Mouse (Mus musculus) midbrain, embryonic 13.5 days (tissue): Measurements from ENCODE around the gene Rhbdl1. TPM values are rescaled to one million over a fixed set of nuclear protein-coding genes. Genes with fewer than 3 reads are reported as not detected.
A peak's percentile ranks its signal among the peaks of the same experiment; 100 is the strongest.

Experiments used
- ATAC-seq: fragments of 200-750 bp; cut with Nextera tagmentation; 2 replicates; pipeline ENCODE4 v1.8.0; 2017; ENCODE audit warnings: mild to moderate bottlenecking, moderate TSS enrichment, moderate library complexity
- H3K27ac ChIP-seq: fragments of 300-500 bp; sonication (generic); 2 replicates; pipeline ENCODE4 v1.5.1; 2015; ENCODE audit warnings: inconsistent platforms, mild to moderate bottlenecking, moderate library complexity
- H3K27me3 ChIP-seq: fragments of 300-500 bp; sonication (generic); 2 replicates; pipeline ENCODE4 v1.6.1; 2015; ENCODE audit warnings: mild to moderate bottlenecking, inconsistent platforms
- H3K36me3 ChIP-seq: fragments of 300-500 bp; sonication (generic); 2 replicates; pipeline ENCODE4 v1.6.1; 2015; ENCODE audit warnings: mild to moderate bottlenecking, inconsistent platforms
- H3K4me1 ChIP-seq: fragments of 300-500 bp; sonication (generic); replicated peaks from 2 replicates; pipeline ENCODE4 v1.6.1; 2015; ENCODE audit warnings: inconsistent platforms
- H3K4me2 ChIP-seq: fragments of 300-500 bp; sonication (generic); replicated peaks from 2 replicates; pipeline ENCODE4 v1.6.1; 2015; ENCODE audit warnings: moderate library complexity, mild to moderate bottlenecking, inconsistent platforms
- H3K4me3 ChIP-seq: fragments of 300-500 bp; sonication (generic); replicated peaks from 2 replicates; pipeline ENCODE4 v1.5.1; 2015; ENCODE audit warnings: mild to moderate bottlenecking, inconsistent platforms
- H3K9ac ChIP-seq: fragments of 300-500 bp; sonication (generic); replicated peaks from 2 replicates; pipeline ENCODE4 v1.6.1; 2015; ENCODE audit warnings: mild to moderate bottlenecking, inconsistent platforms
- H3K9me3 ChIP-seq: fragments of 300-500 bp; sonication (generic); 2 replicates; pipeline ENCODE4 v1.6.1; 2016; ENCODE audit warnings: mild to moderate bottlenecking, inconsistent platforms
- WGBS: fragments of 180-500 bp; shearing (Covaris S2); methylation state at CpG from one replicate; pipeline ENCODE4 v1.1.7; 2015; 5-methylcytosine and 5-hydroxymethylcytosine counted together
- polyA plus RNA-seq: library from polyadenylated mRNA; unstranded; fragments of >200 nt; fragmentation: Nextera tagmentation; extraction: Ambion mirVana; gene quantifications from 2 replicates; pipeline ENCODE4 v1.2.1, GENCODE M21; 2015

Rhbdl1 gene
- polyA plus RNA-seq, 1 experiment from 2014 or later: 18.1 TPM

DNA sequence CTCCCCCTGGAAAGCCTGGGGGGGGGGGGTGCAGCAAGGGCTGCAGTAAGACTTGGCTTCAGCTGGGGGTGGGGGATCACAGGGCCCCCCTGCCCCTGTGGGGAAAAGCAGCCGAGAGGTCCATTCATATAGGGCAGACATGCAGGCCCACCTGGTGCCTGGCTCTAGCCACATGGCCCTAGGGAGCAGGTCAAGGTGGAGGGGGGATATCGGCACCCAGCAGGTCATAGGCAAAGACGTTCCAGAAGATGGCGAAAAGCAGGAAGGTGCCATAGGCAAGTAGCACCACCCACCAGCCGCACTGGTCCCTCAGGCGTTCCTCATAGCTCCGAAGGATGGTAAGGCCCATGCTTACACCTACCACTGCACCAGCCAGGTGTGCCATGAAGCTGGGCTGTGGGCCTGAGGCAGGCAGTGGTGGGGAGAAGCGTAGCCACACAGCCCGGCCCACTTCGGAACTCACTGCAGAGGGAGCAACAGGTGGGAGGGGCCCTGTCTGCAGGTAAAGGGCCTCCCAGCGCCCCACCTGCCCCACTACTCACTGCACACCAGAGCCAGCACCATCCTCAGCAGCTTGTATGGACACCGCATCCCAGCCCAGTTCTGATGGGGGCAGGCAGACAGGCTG lies 2.4 kb downstream of the Rhbdl1 start:
- H3K4me2 ChIP-seq: peak overlapping the region; percentile 98
- peaks cover 46% of the 10 kb centered on the region for H3K36me3 ChIP-seq
- WGBS: 89% methylated on average over 12 of the region's 12 CpGs
- ATAC-seq: no peak
- peak overlapping the region; percentile 91 for H3K9ac ChIP-seq
- H3K9me3 ChIP-seq: no peaks in the 10 kb centered on the region
- peak overlapping the region; percentile 88 for H3K4me3 ChIP-seq
- H3K4me1 ChIP-seq: peaks cover 77% of the 10 kb centered on the region
- no peaks in the 10 kb centered on the region for H3K27me3 ChIP-seq
- peak overlapping the region; percentile 95; the same call in 1 of the 2 replicates for H3K27ac ChIP-seq

DNA sequence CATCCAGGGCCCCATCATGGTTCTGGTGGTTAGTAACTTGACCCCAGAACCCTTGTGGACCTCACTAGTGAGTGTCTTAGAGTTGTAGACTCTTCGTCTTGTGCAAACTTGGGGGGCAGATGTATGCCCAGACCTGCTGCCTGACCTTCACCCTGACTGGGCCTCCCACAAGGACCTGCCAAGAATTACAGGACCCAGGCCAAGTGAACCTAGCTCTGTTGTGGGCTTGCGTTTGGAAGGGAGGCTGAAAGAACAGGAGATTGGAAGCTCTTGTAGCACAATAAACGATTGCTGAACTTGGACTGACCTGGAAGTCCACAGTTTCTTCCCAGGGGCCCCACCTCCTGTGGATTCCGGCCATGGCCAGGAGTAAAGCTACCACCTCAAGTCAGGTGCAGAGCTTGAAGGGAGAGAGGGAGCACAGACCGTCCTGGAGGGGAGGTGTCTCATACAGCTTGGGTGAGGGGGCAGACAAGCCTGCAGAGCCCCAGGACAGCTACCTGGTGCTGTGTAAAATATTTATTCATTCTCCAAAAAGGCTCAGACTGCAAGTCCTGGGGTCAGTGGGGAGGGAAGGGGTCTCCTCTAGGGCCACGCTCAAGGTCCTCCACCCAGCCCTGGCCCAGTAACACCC lies 3.0 kb downstream of the Rhbdl1 start:
- H3K36me3 ChIP-seq: peaks cover 42% of the 10 kb centered on the region
- H3K4me1 ChIP-seq: peaks cover 82% of the 10 kb centered on the region
- peak overlapping the region; percentile 88 for H3K4me3 ChIP-seq
- WGBS: 57% methylated on average over 6 of the region's 6 CpGs
- peak overlapping the region; percentile 98 for H3K4me2 ChIP-seq
- peak overlapping the region; percentile 95 for H3K27ac ChIP-seq
- H3K27me3 ChIP-seq: no peaks in the 10 kb centered on the region
- ATAC-seq: no peak
- peak overlapping the region; percentile 91 for H3K9ac ChIP-seq
- H3K9me3 ChIP-seq: no peaks in the 10 kb centered on the region

GRCm38 (mm10) chr17:25833291-25833663 lies 3.8 kb downstream of the Rhbdl1 start, which contains the start of gene Stub1:
Gene Stub1, minus strand, starts transcription at chr17:25833404.
- Histone ChIP-seq H3K9ac (peak within 1 kb of the TSS; percentile 91), H3K4me3 (peak within 1 kb of the TSS; percentile 88), H3K4me1 (peaks cover 83% of the 10 kb centered on the region), H3K27ac (peak within 1 kb of the TSS; percentile 95), H3K36me3 (peaks cover 38% of the 10 kb centered on the region), H3K9me3 (no peaks in the 10 kb centered on the region), H3K27me3 (no peaks in the 10 kb centered on the region), H3K4me2 (peak within 1 kb of the TSS; percentile 98)
- ATAC-seq: no peak
- under 1% methylated on average over 24 of the region's 24 CpGs for WGBS

DNA sequence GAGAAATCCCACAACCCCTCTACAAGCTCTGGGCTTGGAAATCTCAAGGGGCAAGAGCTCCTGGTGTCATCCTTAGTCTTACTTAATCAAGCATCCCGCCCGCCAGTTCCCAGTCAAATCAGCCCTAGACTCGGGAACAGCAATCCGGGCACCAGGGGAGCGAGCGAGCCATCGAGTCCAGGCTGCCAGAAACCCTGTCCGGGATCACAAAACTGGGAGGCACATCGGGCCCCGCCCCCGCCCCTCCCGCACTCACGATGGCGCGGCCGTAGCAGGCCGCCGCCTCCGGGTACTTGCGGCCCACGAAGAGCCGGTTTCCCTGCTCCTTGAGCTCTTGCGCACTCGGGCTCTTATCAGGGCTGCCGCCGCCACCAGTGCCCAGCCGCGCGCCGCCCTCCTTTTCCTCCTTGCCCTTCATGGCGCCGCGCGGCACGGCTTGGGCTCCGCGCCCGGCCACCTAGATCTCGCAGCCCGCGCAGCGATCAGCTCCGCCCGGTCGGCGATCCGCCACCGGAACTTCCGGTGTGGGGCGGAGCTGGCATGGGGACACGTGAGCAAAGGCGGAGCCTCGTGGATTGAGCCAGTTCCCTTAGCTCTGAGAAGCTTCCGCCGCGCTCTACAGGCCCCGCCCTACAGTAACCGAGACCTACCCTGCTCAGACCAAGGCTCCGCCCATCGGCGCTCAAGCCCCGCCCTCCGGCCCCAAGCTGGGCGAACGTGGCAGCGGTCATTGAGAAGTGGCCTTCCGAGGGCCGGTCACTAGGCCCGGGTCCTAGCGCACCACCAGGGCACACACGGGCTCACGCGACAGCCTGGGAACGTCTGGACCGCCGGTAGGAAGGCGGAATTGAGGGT lies 4.4 kb downstream of the Rhbdl1 start:
- Histone ChIP-seq H3K9me3 (no peaks in the 10 kb centered on the region), H3K4me1 (peaks cover 83% of the 10 kb centered on the region), H3K4me3 (peak overlapping the region; percentile 88), H3K27ac (peak overlapping the region; percentile 95), H3K9ac (peak overlapping the region; percentile 91), H3K4me2 (peak overlapping the region; percentile 98), H3K27me3 (no peaks in the 10 kb centered on the region), H3K36me3 (peaks cover 38% of the 10 kb centered on the region)
- WGBS: under 1% methylated on average over 73 of the region's 77 CpGs
- ATAC-seq: peak; percentile 89

DNA sequence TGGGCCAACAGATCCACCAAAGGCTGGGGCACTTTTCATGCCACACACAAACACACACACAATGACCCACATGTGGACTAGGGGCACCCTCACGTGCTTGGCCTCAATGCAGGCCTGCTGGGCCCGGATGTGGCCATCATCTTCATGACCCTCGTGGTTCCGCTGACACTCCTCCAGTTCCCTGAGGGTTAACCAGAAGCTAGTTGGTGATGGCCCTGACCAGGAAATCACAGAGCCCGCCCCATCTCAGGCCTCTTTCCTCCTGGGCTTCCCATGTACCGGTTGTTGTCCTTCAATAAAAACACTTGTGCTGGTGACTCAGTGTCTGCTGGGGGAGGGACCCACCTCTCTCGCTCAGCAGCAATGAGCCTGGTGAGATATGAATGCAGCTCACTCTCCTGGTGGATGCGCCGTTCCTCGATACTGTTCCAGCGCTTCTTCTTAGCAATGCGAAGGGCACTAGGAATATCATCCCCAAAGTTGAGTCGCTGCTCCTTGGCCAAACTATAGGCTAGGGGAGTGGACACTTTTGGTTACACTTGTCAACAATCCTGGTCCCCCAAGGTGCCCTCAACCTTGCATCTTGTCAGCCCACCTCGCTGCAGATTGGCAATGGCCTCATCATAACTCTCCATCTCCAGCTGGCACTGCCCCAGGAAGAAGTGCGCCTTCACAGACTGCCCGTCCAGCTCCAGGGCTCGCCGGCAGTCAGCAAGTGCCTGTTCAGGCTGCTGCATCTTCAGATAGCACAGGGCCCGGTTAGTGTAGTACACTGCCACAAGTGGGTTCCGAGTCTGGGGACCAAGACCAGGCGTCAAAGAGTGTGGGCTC lies 5.4 kb downstream of the Rhbdl1 start:
- H3K4me3 ChIP-seq: peak overlapping the region; percentile 88
- WGBS: 65% methylated on average over 21 of the region's 21 CpGs
- peaks cover 83% of the 10 kb centered on the region for H3K4me1 ChIP-seq
- peak overlapping the region; percentile 98 for H3K4me2 ChIP-seq
- H3K9ac ChIP-seq: peak overlapping the region; percentile 91
- H3K36me3 ChIP-seq: peaks cover 48% of the 10 kb centered on the region
- H3K27ac ChIP-seq: peak overlapping the region; percentile 95; the same call in 1 of the 2 replicates
- ATAC-seq: no peak
- H3K27me3 ChIP-seq: no peaks in the 10 kb centered on the region
- no peaks in the 10 kb centered on the region for H3K9me3 ChIP-seq

DNA sequence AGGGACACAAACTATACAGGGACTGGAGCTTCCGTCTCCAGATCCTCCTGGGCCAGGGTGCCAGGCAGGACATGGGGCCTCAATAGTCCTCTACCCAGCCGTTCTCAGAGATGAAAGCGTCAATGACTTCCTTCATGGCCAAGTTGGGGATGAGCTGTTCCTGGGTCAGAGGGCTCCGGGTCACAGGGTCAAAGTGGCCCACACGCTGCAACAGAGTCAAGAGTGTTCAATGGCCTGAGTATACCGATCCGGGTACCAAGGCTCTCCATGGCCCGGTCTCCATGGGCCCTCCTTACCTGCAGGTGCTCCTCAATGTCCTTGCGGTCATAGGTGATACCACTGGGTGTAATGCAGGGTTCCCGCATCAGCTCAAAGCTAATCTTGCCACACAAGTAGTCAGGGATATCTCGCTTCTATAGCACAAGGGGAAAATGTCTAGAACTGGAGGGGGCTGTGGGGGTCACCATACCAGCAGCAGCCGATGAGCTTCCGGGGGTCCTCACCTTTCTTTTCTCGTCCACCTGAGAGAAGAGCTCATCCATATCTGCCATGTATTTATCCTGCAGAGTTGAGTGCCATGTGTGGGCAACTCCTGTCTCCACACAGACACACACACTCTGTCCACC lies 6.2 kb downstream of the Rhbdl1 start:
- Histone ChIP-seq H3K4me3 (peak overlapping the region; percentile 53), H3K9ac (peak overlapping the region; percentile 91; the same call in 1 of the 2 replicates), H3K4me1 (peaks cover 83% of the 10 kb centered on the region), H3K9me3 (no peaks in the 10 kb centered on the region), H3K36me3 (peaks cover 55% of the 10 kb centered on the region), H3K4me2 (peak overlapping the region; percentile 98), H3K27ac (no peak overlapping the region), H3K27me3 (no peaks in the 10 kb centered on the region)
- 87% methylated on average over 14 of the region's 14 CpGs for WGBS
- ATAC-seq: no peak

DNA sequence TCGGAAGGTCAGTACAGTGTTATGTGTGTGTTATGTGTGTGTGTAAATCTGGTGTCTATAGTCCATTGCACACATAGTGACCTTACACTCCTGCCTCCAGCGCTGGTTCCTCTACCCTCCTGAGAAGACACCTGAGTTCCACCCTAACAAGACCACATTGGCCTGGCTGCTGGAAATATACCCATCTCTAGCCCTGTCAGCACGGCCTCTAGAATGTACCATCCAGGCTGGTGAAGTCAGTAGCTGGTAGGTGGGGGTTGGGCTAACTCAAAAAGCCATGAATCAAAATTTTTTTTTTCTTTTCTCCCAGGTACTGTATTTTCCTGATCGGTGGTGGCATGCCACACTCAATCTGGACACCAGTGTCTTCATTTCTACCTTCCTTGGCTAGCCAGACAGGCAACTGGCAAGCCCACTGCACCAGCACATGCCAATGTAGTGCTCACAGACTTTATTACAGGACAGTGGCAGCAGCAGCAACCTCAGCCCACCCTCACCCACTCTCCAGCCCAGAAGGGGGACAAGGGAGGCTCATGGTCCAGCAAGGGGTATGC lies 6.8 kb downstream of the Rhbdl1 start:
- Histone ChIP-seq H3K9ac (no peak overlapping the region), H3K27me3 (no peaks in the 10 kb centered on the region), H3K9me3 (no peaks in the 10 kb centered on the region), H3K4me1 (peaks cover 82% of the 10 kb centered on the region), H3K36me3 (peaks cover 58% of the 10 kb centered on the region), H3K27ac (no peak overlapping the region), H3K4me2 (peak overlapping the region; percentile 98), H3K4me3 (peak overlapping the region; percentile 53)
- ATAC-seq: no peak
- WGBS: 88% methylated on average over 4 of the region's 4 CpGs

- no peak for ATAC-seq
- WGBS: 47% methylated on average over 8 of the region's 8 CpGs
- Histone ChIP-seq H3K9ac (peak overlapping the region; percentile 81), H3K4me3 (peak overlapping the region; percentile 53), H3K27me3 (no peaks in the 10 kb centered on the region), H3K36me3 (peaks cover 51% of the 10 kb centered on the region), H3K4me1 (peaks cover 82% of the 10 kb centered on the region), H3K9me3 (no peaks in the 10 kb centered on the region), H3K4me2 (peak overlapping the region; percentile 95), H3K27ac (peak overlapping the region; percentile 92)
Measured at GRCm38 (mm10) chr17:25829558-25830017, 7.5 kb downstream of the Rhbdl1 start.

- Histone ChIP-seq H3K36me3 (peaks cover 51% of the 10 kb centered on the region), H3K9ac (peak within 1 kb of the TSS; percentile 81), H3K27me3 (no peaks in the 10 kb centered on the region), H3K4me1 (peaks cover 82% of the 10 kb centered on the region), H3K27ac (peak within 1 kb of the TSS; percentile 92), H3K4me2 (peak within 1 kb of the TSS; percentile 95), H3K4me3 (peak within 1 kb of the TSS; percentile 53), H3K9me3 (no peaks in the 10 kb centered on the region)
- peak; percentile 58 for ATAC-seq
- under 1% methylated on average over 32 of the region's 32 CpGs for WGBS
Measured at GRCm38 (mm10) chr17:25828712-25829557, 8.2 kb downstream of the Rhbdl1 start, which contains the start of gene Jmjd8. Gene Jmjd8, plus strand, starts transcription at chr17:25828867.

DNA sequence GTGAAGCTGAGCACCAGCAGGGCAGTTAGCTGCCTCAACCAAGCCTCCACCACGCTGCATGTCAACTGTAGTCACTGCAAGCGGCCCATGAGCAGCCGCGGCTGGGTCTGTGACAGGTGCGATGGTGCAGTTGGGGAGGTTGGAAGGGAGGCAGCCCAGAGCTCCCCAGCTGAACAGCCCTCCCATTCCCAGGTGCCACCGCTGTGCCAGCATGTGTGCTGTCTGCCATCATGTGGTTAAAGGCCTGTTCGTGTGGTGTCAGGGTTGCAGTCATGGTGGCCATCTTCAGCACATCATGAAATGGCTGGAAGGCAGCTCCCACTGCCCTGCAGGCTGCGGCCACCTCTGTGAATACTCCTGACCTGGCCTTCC lies 8.9 kb downstream of the Rhbdl1 start:
- no peak for ATAC-seq
- Histone ChIP-seq H3K36me3 (peaks cover 51% of the 10 kb centered on the region), H3K9ac (peak overlapping the region; percentile 81), H3K4me2 (peak overlapping the region; percentile 95), H3K9me3 (no peaks in the 10 kb centered on the region), H3K4me1 (peaks cover 79% of the 10 kb centered on the region), H3K27ac (peak overlapping the region; percentile 92), H3K4me3 (peak overlapping the region; percentile 53), H3K27me3 (no peaks in the 10 kb centered on the region)
- WGBS: 87% methylated on average over 8 of the region's 8 CpGs
